Mouse (Mus musculus): Measurements from ENCODE around the gene Slc39a13. TPM values are rescaled to one million over a fixed set of nuclear protein-coding genes. Genes with fewer than 3 reads are reported as not detected.

Slc39a13 gene
- polyA plus RNA-seq, 1 experiment: 1.4 TPM

GRCm38 (mm10) chr2:91072092-91072491 is 1.9 kb upstream of the Slc39a13 start:
- TF ChIP-seq GATA1 (IDR thresholded peaks at IDR 0.05; ENCODE audit: low read length) (no peak), TAL1 (IDR thresholded peaks at IDR 0.05; ENCODE audit: low read length) (no peak)

DNA sequence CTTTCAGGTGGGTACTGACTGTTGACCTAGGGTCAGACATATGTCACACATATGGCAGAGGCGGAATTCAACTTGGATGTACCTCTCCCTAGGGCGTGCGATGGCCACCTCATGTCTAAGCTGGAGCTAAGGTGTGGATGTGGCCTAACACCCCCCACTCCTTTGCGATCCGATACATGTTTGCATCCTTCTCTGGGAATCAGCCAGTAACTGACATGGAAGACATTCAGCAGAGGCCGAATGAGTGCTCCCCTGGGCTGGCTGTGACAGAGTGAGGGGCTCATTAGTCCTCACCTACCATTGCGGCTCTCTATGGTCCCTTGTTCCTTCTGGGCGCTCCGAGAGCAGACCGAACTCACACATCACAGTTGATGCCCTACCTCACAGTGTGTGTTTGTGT is 842 bp upstream of the Slc39a13 start:
- no peak for TF ChIP-seq GATA1 (IDR thresholded peaks at IDR 0.05; ENCODE audit: low read length)
- no peak for TF ChIP-seq TAL1 (IDR thresholded peaks at IDR 0.05; ENCODE audit: low read length)
- no peaks in the 10 kb centered on the region for H3K9me3 ChIP-seq (ENCODE audit: control insufficient read depth, low read length)
- H3K4me1 ChIP-seq (ENCODE audit: control insufficient read depth): peaks cover 33% of the 10 kb centered on the region
- no peaks in the 10 kb centered on the region for H3K27me3 ChIP-seq (ENCODE audit: control insufficient read depth)
- H3K4me3 ChIP-seq (replicated peaks): peak overlapping the region; percentile 85
- H3K36me3 ChIP-seq (ENCODE audit: control insufficient read depth): peaks cover 16% of the 10 kb centered on the region

More at GRCm38 (mm10) chr2:91072092-91072491, 1.9 kb upstream of the Slc39a13 start:
- Histone ChIP-seq H3K4me1 (ENCODE audit: control insufficient read depth) (peaks cover 31% of the 10 kb centered on the region), H3K36me3 (ENCODE audit: control insufficient read depth) (peaks cover 6% of the 10 kb centered on the region), H3K27me3 (ENCODE audit: control insufficient read depth) (peaks cover under 1% of the 10 kb centered on the region), H3K9me3 (ENCODE audit: control insufficient read depth, low read length) (no peaks in the 10 kb centered on the region), H3K4me3 (replicated peaks) (no peak overlapping the region)

DNA sequence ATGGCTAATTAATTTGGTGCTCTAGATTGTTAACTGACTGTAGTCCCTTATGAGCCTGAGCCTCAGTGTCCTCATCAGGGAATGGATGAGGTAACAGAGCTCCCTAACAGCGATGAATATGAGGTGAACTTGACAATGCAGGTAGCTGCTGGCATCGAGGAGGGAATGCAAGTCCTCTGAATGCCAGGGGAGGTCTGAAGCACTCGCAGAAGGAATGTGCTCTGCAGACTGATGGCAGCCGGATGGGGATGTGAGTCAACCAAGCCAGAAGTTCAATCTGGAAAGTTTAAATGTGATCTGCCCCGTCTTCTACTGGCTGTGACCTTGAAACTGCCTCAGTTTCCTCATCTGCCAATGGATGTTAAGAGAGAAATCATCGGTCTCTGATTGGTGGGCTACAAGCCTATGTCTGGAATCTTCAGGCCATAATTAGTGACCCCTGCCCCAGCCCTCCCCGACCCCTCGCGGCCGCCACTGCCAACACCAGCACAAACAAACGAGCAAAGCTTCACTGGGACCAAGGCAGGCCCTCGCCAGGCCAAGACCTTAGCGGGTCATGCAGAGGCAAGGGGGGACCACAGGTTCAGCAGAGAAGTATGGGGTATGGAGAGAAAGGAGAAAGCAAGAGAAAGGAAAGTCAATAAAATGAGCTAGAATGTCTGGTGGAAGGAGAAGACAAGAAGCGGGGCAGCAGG is 764 bp downstream of the Slc39a13 start:
- Histone ChIP-seq H3K36me3 (ENCODE audit: control insufficient read depth) (peaks cover 31% of the 10 kb centered on the region), H3K4me3 (replicated peaks) (peak overlapping the region; percentile 85), H3K27me3 (ENCODE audit: control insufficient read depth) (no peaks in the 10 kb centered on the region), H3K4me1 (ENCODE audit: control insufficient read depth) (peaks cover 38% of the 10 kb centered on the region), H3K9me3 (ENCODE audit: control insufficient read depth, low read length) (no peaks in the 10 kb centered on the region)
- no peak for TF ChIP-seq GATA1 (IDR thresholded peaks at IDR 0.05; ENCODE audit: low read length)
- no peak for TF ChIP-seq TAL1 (IDR thresholded peaks at IDR 0.05; ENCODE audit: low read length)

GRCm38 (mm10) chr2:91068872-91069165 is 1.4 kb downstream of the Slc39a13 start:
- H3K4me3 ChIP-seq (replicated peaks): peak overlapping the region; percentile 85
- TF ChIP-seq GATA1 (IDR thresholded peaks at IDR 0.05; ENCODE audit: low read length) (no peak), TAL1 (IDR thresholded peaks at IDR 0.05; ENCODE audit: low read length) (no peak)
- H3K9me3 ChIP-seq (ENCODE audit: control insufficient read depth, low read length): no peaks in the 10 kb centered on the region

GRCm38 (mm10) chr2:91068162-91068871 is 1.9 kb downstream of the Slc39a13 start:
- peaks cover 38% of the 10 kb centered on the region for H3K4me1 ChIP-seq (ENCODE audit: control insufficient read depth)

More at GRCm38 (mm10) chr2:91068872-91069165, 1.4 kb downstream of the Slc39a13 start:
- peaks cover 37% of the 10 kb centered on the region for H3K36me3 ChIP-seq (ENCODE audit: control insufficient read depth)
- peaks cover 38% of the 10 kb centered on the region for H3K4me1 ChIP-seq (ENCODE audit: control insufficient read depth)
- H3K27me3 ChIP-seq (ENCODE audit: control insufficient read depth): no peaks in the 10 kb centered on the region

DNA sequence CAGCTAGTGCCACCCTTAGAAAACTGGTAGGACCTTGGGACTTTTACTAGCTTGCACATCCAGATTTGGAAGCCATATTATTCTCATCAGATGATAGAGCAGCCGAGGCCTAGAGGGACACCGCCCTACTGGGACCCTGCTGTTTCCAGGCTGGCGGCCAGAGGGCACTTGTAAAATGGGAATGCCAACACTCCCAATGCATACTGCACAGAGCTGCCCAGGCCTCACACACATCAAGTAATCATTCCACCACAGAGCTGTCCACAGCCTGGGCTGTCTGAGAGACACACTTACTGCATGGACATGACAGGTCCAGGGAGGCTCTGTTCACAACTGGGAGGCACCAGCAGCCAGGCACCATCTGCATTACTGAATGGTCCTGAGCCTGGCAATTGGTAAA is 3.8 kb downstream of the Slc39a13 start:
- Histone ChIP-seq H3K36me3 (ENCODE audit: control insufficient read depth) (peaks cover 61% of the 10 kb centered on the region), H3K9me3 (ENCODE audit: control insufficient read depth, low read length) (no peaks in the 10 kb centered on the region), H3K27me3 (ENCODE audit: control insufficient read depth) (no peaks in the 10 kb centered on the region), H3K4me3 (replicated peaks) (no peak overlapping the region), H3K4me1 (ENCODE audit: control insufficient read depth) (peaks cover 46% of the 10 kb centered on the region)
- no peak for TF ChIP-seq GATA1 (IDR thresholded peaks at IDR 0.05; ENCODE audit: low read length)
- no peak for TF ChIP-seq TAL1 (IDR thresholded peaks at IDR 0.05; ENCODE audit: low read length)

More at GRCm38 (mm10) chr2:91068162-91068871, 1.9 kb downstream of the Slc39a13 start:
- Histone ChIP-seq H3K9me3 (ENCODE audit: control insufficient read depth, low read length) (no peaks in the 10 kb centered on the region), H3K27me3 (ENCODE audit: control insufficient read depth) (no peaks in the 10 kb centered on the region), H3K4me3 (replicated peaks) (peak overlapping the region; percentile 85), H3K36me3 (ENCODE audit: control insufficient read depth) (peaks cover 42% of the 10 kb centered on the region)
- TF ChIP-seq TAL1 (IDR thresholded peaks at IDR 0.05; ENCODE audit: low read length): no peak

DNA sequence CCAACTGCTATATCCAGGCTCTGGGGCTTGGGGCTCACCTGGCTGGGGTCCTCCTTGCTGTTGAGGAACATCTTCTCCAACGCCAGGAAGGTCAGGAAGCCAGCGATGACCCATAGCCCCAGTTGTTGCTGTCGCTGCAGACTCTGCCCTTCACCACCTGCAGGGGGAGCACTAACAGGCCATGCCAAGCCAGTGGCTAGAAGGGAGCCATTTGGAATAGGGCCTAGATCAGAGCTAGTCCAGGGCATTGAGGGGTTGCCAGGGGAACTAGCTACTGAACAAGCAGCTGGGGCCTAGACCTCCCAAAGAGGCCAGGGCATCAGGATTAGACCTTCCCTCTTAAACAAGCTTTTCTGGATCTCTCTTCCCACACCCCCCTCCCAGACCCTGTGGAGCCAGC is 4.7 kb downstream of the Slc39a13 start:
- Histone ChIP-seq H3K4me1 (ENCODE audit: control insufficient read depth) (peaks cover 48% of the 10 kb centered on the region), H3K4me3 (replicated peaks) (no peak overlapping the region), H3K36me3 (ENCODE audit: control insufficient read depth) (peaks cover 70% of the 10 kb centered on the region), H3K27me3 (ENCODE audit: control insufficient read depth) (no peaks in the 10 kb centered on the region), H3K9me3 (ENCODE audit: control insufficient read depth, low read length) (no peaks in the 10 kb centered on the region)
- TF ChIP-seq TAL1 (IDR thresholded peaks at IDR 0.05; ENCODE audit: low read length): no peak
- no peak for TF ChIP-seq GATA1 (IDR thresholded peaks at IDR 0.05; ENCODE audit: low read length)

DNA sequence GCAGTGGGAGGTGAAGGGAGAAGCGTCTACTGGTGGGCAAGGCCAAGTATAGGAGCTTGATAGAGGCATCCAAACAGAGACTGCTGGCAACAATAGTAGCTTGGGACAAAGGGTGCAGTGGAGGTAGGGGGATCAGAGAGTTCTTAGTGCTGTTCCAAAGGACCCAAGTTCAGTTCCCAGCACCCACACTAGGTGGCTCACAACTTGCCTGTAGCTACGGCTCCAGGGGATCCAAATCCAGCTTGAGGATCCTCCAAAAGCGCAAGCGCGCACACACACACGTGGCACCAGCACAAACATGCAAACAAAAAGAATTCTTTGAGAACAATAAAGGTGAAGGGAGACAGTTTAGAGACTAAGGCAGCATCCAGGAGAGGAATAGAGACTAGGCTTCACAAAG is 6.0 kb downstream of the Slc39a13 start:
- Histone ChIP-seq H3K9me3 (ENCODE audit: control insufficient read depth, low read length) (no peaks in the 10 kb centered on the region), H3K27me3 (ENCODE audit: control insufficient read depth) (no peaks in the 10 kb centered on the region), H3K4me1 (ENCODE audit: control insufficient read depth) (peaks cover 45% of the 10 kb centered on the region), H3K36me3 (ENCODE audit: control insufficient read depth) (peaks cover 83% of the 10 kb centered on the region), H3K4me3 (replicated peaks) (no peak overlapping the region)
- TF ChIP-seq TAL1 (IDR thresholded peaks at IDR 0.05; ENCODE audit: low read length) (no peak), GATA1 (IDR thresholded peaks at IDR 0.05; ENCODE audit: low read length) (no peak)

GRCm38 (mm10) chr2:91062779-91063606 is 7.2 kb downstream of the Slc39a13 start:
- Histone ChIP-seq H3K4me1 (ENCODE audit: control insufficient read depth) (peaks cover 37% of the 10 kb centered on the region), H3K9me3 (ENCODE audit: control insufficient read depth, low read length) (no peaks in the 10 kb centered on the region), H3K27me3 (ENCODE audit: control insufficient read depth) (no peaks in the 10 kb centered on the region), H3K4me3 (replicated peaks) (no peak overlapping the region), H3K36me3 (ENCODE audit: control insufficient read depth) (peaks cover 92% of the 10 kb centered on the region)
- TF ChIP-seq GATA1 (IDR thresholded peaks at IDR 0.05; ENCODE audit: low read length) (no peak), TAL1 (IDR thresholded peaks at IDR 0.05; ENCODE audit: low read length) (no peak)
